Mouse (Mus musculus): Measurements from ENCODE around the gene Sptb. TPM values are rescaled to one million over a fixed set of nuclear protein-coding genes. Genes with fewer than 3 reads are reported as not detected.
A peak's percentile ranks its signal among the peaks of the same experiment; 100 is the strongest.

Sptb gene
- polyA plus RNA-seq, 1 experiment from 2014 or later = 53.4 TPM

DNA sequence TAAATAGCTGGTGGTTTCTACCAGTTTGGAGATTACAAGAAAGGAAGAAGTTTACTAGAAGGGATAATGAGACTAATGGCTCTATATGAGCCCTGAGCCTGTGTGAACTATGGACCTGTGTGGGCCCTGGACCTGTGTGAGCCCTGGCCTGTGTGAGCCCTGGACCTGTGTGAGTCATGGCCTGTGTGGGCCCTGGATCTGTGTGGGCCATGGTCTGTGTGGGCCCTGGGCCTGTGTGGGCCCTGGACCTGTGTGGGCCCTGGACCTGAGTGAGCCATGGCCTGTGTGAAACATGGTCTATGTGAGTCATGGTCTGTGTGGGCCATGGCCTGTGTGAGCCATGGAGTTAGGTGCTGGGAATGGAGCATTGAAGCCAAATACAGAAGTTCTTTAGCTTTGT lies 28.4 kb downstream of the Sptb start:
- Histone ChIP-seq H3K9me3 (ENCODE audit: control insufficient read depth, low read length) (no peaks in the 10 kb centered on the region), H3K27me3 (replicated peaks; ENCODE audit: control insufficient read depth, insufficient read depth, low read length) (no peaks in the 10 kb centered on the region), H3K4me2 (no peak overlapping the region), H3K9ac (ENCODE audit: low read depth, low read length) (no peak overlapping the region), H3K4me3 (ENCODE audit: low read depth, low read length) (no peak overlapping the region), H3K27ac (ENCODE audit: low read depth, low read length) (no peak overlapping the region), H3K4me1 (replicated peaks; ENCODE audit: control insufficient read depth, insufficient read depth, low read length) (peaks cover 54% of the 10 kb centered on the region), H3K36me3 (ENCODE audit: control insufficient read depth, insufficient read depth, low read length) (peaks cover 2% of the 10 kb centered on the region; the same call in 1 of the 2 replicates)
- DNase-seq (ENCODE audit: low spot score) (no peak), ATAC-seq (replicated peaks; ENCODE audit: low FRiP score) (0 out of 2 replicates have a peak, but pooled peaks have one; percentile 31)

DNA sequence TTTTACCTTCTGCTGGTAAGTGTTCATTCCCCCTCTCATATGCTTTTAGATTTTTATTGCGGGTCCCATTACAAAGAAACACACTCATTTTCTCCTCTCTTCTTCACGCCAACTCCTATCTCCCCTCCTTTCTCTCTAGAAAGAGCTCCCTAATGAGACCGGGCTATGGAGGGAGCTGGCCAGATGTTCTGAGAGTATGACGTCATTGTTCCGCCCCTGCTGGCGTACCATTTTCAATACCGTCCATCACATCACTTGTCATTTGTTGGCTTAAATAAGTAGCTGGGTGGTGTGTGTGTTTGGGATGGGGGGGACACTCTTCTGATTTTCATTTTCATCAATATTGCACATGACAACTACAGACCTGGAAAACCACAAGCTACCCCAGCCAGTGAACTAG lies 33.3 kb downstream of the Sptb start:
- Histone ChIP-seq H3K27me3 (replicated peaks; ENCODE audit: control insufficient read depth, insufficient read depth, low read length) (no peaks in the 10 kb centered on the region), H3K9ac (ENCODE audit: low read depth, low read length) (no peak overlapping the region), H3K4me2 (peak overlapping the region; percentile 19; the same call in 1 of the 2 replicates), H3K27ac (ENCODE audit: low read depth, low read length) (peak overlapping the region; percentile 94), H3K36me3 (ENCODE audit: control insufficient read depth, insufficient read depth, low read length) (no peaks in the 10 kb centered on the region), H3K4me1 (replicated peaks; ENCODE audit: control insufficient read depth, insufficient read depth, low read length) (peaks cover 81% of the 10 kb centered on the region), H3K9me3 (ENCODE audit: control insufficient read depth, low read length) (no peaks in the 10 kb centered on the region), H3K4me3 (ENCODE audit: low read depth, low read length) (no peak overlapping the region)
- 59% methylated on average over 7 of the region's 7 CpGs for WGBS
- DNase-seq (ENCODE audit: low spot score) (no peak), ATAC-seq (replicated peaks; ENCODE audit: low FRiP score) (no peak)

DNA sequence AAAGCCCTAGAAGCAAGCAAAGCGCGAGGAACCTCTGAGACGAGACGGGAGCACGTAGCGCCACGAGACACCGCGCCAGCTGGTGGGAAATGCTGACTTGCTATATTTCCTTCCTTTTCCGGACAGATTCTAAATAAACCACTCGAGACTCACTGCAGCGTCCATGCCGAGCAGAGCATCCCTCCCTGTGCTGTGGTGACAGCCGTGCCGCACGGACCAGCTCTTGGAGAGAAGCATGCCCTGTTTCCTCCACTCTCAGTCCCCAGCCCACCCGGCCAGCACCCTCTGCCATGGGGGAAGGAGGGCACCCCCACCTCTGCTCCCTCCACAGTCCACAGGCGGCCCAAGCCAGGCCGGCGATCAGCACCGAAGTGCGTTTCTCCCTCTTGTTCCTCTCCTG lies 33.9 kb downstream of the Sptb start:
- Histone ChIP-seq H3K36me3 (ENCODE audit: control insufficient read depth, insufficient read depth, low read length) (no peaks in the 10 kb centered on the region), H3K4me3 (ENCODE audit: low read depth, low read length) (no peak overlapping the region), H3K27ac (ENCODE audit: low read depth, low read length) (peak overlapping the region; percentile 94), H3K4me2 (peak overlapping the region; percentile 19), H3K9me3 (ENCODE audit: control insufficient read depth, low read length) (no peaks in the 10 kb centered on the region), H3K4me1 (replicated peaks; ENCODE audit: control insufficient read depth, insufficient read depth, low read length) (peaks cover 84% of the 10 kb centered on the region), H3K9ac (ENCODE audit: low read depth, low read length) (no peak overlapping the region), H3K27me3 (replicated peaks; ENCODE audit: control insufficient read depth, insufficient read depth, low read length) (no peaks in the 10 kb centered on the region)
- 68% methylated on average over 22 of the region's 22 CpGs for WGBS
- ATAC-seq (replicated peaks; ENCODE audit: low FRiP score) (no peak), DNase-seq (ENCODE audit: low spot score) (no peak)

DNA sequence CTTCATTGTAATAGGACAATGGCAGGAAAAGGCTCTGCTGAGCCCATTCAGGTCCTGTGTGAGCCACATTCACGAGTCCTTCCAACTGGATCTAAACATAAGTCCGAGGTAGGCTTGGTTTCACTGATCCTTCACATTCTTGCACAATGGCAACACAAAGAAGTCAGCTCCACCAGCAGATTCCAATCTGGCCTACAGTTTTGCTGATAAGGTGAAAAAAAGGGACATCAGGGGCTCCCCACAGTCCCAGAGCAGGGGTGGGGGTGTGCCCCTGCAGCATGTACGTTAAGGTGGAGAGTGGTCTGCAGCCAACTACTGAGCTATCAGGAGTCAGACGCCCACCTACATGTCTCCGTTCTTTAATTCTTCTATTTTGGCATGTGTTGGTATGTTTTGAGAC lies 35.0 kb downstream of the Sptb start:
- Histone ChIP-seq H3K36me3 (ENCODE audit: control insufficient read depth, insufficient read depth, low read length) (no peaks in the 10 kb centered on the region), H3K9me3 (ENCODE audit: control insufficient read depth, low read length) (no peaks in the 10 kb centered on the region), H3K27me3 (replicated peaks; ENCODE audit: control insufficient read depth, insufficient read depth, low read length) (no peaks in the 10 kb centered on the region), H3K4me2 (peak overlapping the region; percentile 43), H3K4me3 (ENCODE audit: low read depth, low read length) (no peak overlapping the region), H3K27ac (ENCODE audit: low read depth, low read length) (peak overlapping the region; percentile 94), H3K4me1 (replicated peaks; ENCODE audit: control insufficient read depth, insufficient read depth, low read length) (peaks cover 88% of the 10 kb centered on the region), H3K9ac (ENCODE audit: low read depth, low read length) (peak overlapping the region; percentile 51)
- no peak for ATAC-seq (replicated peaks; ENCODE audit: low FRiP score)
- WGBS = 51% methylated on average over 5 of the region's 5 CpGs
- peak; percentile 32 for DNase-seq (ENCODE audit: low spot score)

DNA sequence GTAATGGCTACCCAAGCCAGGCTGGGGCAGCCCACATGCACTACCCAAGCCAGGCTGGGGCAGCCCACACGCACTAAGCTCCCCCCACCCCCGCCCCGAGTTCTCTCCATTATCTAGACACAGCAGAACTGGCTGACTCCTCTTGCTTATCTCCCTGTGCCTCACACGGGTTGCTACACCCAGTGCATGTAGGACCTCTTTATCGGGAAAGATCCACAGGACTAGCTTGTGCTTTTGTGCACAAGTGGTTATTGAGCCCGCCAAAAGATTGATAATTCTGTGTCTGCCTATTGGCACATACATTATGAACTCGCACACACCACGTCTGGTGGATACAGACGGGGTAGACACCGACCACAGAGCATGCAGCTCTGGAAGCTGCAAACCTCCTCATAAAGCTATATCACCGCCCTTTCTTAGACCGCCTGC lies 36.5 kb downstream of the Sptb start:
- Histone ChIP-seq H3K4me1 (replicated peaks; ENCODE audit: control insufficient read depth, insufficient read depth, low read length) (peaks cover 86% of the 10 kb centered on the region), H3K4me2 (peak overlapping the region; percentile 47), H3K36me3 (ENCODE audit: control insufficient read depth, insufficient read depth, low read length) (no peaks in the 10 kb centered on the region), H3K9me3 (ENCODE audit: control insufficient read depth, low read length) (no peaks in the 10 kb centered on the region), H3K4me3 (ENCODE audit: low read depth, low read length) (no peak overlapping the region), H3K27me3 (replicated peaks; ENCODE audit: control insufficient read depth, insufficient read depth, low read length) (no peaks in the 10 kb centered on the region), H3K27ac (ENCODE audit: low read depth, low read length) (peak overlapping the region; percentile 95), H3K9ac (ENCODE audit: low read depth, low read length) (peak overlapping the region; percentile 61)
- WGBS = 33% methylated on average over 12 of the region's 12 CpGs
- peak; percentile 53 for DNase-seq (ENCODE audit: low spot score)
- peak; percentile 92 for ATAC-seq (replicated peaks; ENCODE audit: low FRiP score)

DNA sequence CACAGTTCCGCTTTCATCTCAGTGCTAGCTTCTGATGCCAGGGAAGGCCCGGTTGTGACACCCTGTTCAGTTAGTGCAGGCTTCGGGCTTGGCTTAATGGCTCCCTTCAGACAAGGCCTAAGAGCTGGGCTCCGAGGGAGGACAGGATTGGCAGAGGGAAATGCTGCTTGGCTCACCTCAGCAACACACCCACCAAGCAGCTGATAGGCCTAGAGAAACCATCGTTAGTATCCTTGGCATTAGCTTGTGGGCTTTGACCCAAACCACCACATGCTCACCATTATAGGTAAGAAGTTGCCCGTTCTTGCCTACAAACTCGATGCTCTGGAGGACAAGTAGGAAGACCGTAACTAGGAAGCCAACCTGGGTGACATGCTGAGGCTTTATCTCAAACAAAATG lies 38.3 kb downstream of the Sptb start:
- Histone ChIP-seq H3K4me2 (no peak overlapping the region; the same call in 1 of the 2 replicates), H3K27me3 (replicated peaks; ENCODE audit: control insufficient read depth, insufficient read depth, low read length) (no peaks in the 10 kb centered on the region), H3K9me3 (ENCODE audit: control insufficient read depth, low read length) (no peaks in the 10 kb centered on the region), H3K27ac (ENCODE audit: low read depth, low read length) (peak overlapping the region; percentile 95), H3K36me3 (ENCODE audit: control insufficient read depth, insufficient read depth, low read length) (no peaks in the 10 kb centered on the region), H3K9ac (ENCODE audit: low read depth, low read length) (peak overlapping the region; percentile 42), H3K4me1 (replicated peaks; ENCODE audit: control insufficient read depth, insufficient read depth, low read length) (peaks cover 77% of the 10 kb centered on the region), H3K4me3 (ENCODE audit: low read depth, low read length) (no peak overlapping the region)
- ATAC-seq (replicated peaks; ENCODE audit: low FRiP score) (no peak), DNase-seq (ENCODE audit: low spot score) (no peak)
- 81% methylated on average over 8 of the region's 8 CpGs for WGBS

DNA sequence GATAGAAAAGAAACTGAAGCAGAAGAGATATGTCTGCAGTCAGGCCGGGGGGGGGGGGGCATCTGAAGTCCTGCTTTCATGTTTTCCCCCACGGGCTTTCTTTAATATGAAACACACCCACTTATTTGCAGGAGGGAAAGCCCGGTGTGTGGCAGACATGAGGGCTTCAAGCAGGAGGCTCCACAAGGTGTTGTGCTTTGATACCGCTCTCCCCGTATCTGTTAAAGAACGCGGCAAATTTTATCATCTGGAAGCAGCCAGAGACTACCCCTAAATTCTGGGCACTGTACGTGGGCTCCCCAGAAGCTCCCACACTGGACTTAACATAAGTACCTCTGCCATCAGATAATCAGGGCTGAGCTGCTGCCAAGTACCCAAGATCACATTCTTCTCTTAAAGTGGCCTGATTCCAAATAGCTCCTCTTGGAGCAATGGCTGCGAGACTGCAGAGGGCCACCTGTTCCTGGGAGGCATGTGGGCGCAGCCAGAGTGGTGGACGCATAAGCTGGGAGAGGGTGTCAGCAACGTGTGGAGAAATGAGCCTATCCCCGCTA lies 39.7 kb downstream of the Sptb start:
- H3K27me3 ChIP-seq (replicated peaks; ENCODE audit: control insufficient read depth, insufficient read depth, low read length) = no peaks in the 10 kb centered on the region
- no peaks in the 10 kb centered on the region for H3K9me3 ChIP-seq (ENCODE audit: control insufficient read depth, low read length)
- H3K9ac ChIP-seq (ENCODE audit: low read depth, low read length) = peak overlapping the region; percentile 30
- H3K4me1 ChIP-seq (replicated peaks; ENCODE audit: control insufficient read depth, insufficient read depth, low read length) = peaks cover 66% of the 10 kb centered on the region
- peak overlapping the region; percentile 33 for H3K4me2 ChIP-seq
- H3K27ac ChIP-seq (ENCODE audit: low read depth, low read length) = peak overlapping the region; percentile 95
- DNase-seq (ENCODE audit: low spot score) = no peak
- ATAC-seq (replicated peaks; ENCODE audit: low FRiP score) = peak; percentile 87
- H3K4me3 ChIP-seq (ENCODE audit: low read depth, low read length) = 0 out of 2 replicates have a peak overlapping the region, but pooled peaks have one; percentile 10
- WGBS = 44% methylated on average over 13 of the region's 13 CpGs
- no peaks in the 10 kb centered on the region for H3K36me3 ChIP-seq (ENCODE audit: control insufficient read depth, insufficient read depth, low read length)

DNA sequence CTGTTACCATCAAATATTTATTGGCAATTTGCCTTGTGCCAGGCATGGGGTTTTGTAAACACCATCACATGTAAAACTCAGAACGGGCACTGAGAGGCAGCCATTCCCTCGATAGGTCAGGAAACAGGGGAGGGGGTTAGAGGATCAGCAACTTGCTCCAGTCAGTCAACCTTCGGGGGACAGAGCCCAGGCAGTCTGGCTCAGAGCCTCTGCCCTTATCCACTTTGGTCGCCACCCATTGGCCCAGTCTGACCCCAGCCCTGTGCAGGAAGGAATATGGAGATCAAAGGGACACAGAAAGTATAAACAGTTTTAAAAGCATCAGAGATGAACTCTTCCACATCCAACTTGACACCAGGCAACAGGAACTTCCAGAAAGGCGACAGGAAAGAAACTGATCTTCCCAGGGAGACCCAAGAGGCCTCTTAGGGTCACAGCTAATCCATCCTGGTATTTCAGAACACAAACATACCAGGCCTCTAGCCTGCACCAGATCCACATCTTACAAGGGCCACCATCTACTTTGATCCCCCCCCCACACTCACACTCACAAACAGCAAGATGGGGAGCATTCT lies 40.3 kb downstream of the Sptb start:
- WGBS = 27% methylated on average over 5 of the region's 5 CpGs
- 0 out of 2 replicates have a peak overlapping the region, but pooled peaks have one; percentile 10 for H3K4me3 ChIP-seq (ENCODE audit: low read depth, low read length)
- H3K27me3 ChIP-seq (replicated peaks; ENCODE audit: control insufficient read depth, insufficient read depth, low read length) = no peaks in the 10 kb centered on the region
- peak overlapping the region; percentile 95 for H3K27ac ChIP-seq (ENCODE audit: low read depth, low read length)
- no peak for ATAC-seq (replicated peaks; ENCODE audit: low FRiP score)
- H3K9ac ChIP-seq (ENCODE audit: low read depth, low read length) = peak overlapping the region; percentile 10
- H3K9me3 ChIP-seq (ENCODE audit: control insufficient read depth, low read length) = no peaks in the 10 kb centered on the region
- no peaks in the 10 kb centered on the region for H3K36me3 ChIP-seq (ENCODE audit: control insufficient read depth, insufficient read depth, low read length)
- peaks cover 64% of the 10 kb centered on the region for H3K4me1 ChIP-seq (replicated peaks; ENCODE audit: control insufficient read depth, insufficient read depth, low read length)
- H3K4me2 ChIP-seq = peak overlapping the region; percentile 33
- DNase-seq (ENCODE audit: low spot score) = no peak
